Mouse (Mus musculus) adrenal gland, postnatal 14 days (tissue): ENCODE measurements around the gene Fkbp14. TPM values are rescaled to one million over a fixed set of nuclear protein-coding genes. Genes with fewer than 3 reads are reported as not detected.

Experiments
- DNase-seq: peaks from one replicate; pipeline ENCODE4 v3.0.0; 2021; ENCODE audit warnings: mixed read lengths
- total RNA-seq: library from RNA; stranded (reverse); gene quantifications from 2 replicates; pipeline ENCODE4 v1.2.3, GENCODE M21; 2021

Fkbp14 gene
- total RNA-seq, 1 experiment from 2014 or later = 17.9 TPM

GRCm38 (mm10) chr6:54588212-54588611 lies 8.9 kb downstream of the Fkbp14 start:
- no peak for DNase-seq

- no peak for DNase-seq
Observed at GRCm38 (mm10) chr6:54587683-54588082, 9.4 kb downstream of the Fkbp14 start.

DNA sequence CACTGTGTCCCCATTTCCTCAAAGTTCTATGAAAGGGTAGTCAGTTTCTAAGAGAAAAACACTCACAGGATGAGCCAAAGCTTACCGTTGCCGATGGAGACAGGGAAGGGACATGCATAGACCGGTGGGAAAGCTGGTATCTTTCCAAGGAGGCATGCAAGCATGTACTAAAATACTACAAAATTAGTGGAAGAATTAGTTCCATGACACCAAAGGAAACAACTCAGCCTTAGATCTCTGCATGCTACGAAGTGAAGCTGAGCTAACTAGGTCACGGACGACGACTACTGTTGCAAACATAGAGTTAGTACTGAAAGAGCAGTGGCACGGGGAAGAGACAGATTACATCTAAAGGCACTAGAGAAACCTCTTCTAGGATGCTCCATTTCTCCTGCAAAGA lies 10.2 kb downstream of the Fkbp14 start:
- no peak for DNase-seq

DNA sequence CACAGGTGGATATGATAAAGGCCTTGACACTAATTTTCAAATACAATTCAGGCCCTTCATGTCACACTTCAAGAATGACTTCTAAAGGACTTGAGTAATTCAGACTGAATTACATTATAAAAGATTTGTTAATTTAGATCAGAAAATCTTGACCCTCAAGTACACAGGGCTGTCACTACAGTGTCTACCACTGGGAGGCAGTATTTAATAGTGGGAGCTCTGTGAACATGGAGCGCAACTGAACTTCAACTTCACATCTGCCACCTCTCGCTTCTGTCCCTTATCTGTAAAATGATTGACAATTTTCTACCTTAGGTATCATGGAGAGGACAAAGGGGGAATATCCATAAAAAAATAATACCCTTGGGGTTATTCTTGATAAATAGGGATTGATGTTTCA lies 10.9 kb downstream of the Fkbp14 start:
- peak; percentile 73 for DNase-seq

GRCm38 (mm10) chr6:54573218-54573955 lies 23.7 kb downstream of the Fkbp14 start:
- DNase-seq = no peak

GRCm38 (mm10) chr6:54569776-54570175 lies 27.3 kb downstream of the Fkbp14 start:
- DNase-seq = no peak

DNA sequence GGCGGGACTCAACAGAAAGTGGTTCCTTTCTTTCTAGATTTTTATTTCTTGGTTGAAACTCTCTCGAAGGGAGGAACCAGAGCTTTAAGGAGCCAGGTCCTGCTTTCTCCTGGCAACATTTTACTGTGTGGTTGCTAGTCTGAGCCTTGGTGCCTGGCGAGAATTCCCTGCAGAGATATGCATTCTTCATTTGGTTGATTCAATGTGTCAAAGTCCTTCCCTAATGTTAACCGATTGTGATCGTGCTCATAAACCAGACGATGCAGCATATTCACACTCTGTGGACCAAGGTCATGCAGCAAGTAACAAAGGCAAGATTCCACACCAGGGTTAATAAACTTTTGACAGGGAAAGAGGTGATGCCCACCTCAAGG lies 30.6 kb downstream of the Fkbp14 start:
- no peak for DNase-seq

DNA sequence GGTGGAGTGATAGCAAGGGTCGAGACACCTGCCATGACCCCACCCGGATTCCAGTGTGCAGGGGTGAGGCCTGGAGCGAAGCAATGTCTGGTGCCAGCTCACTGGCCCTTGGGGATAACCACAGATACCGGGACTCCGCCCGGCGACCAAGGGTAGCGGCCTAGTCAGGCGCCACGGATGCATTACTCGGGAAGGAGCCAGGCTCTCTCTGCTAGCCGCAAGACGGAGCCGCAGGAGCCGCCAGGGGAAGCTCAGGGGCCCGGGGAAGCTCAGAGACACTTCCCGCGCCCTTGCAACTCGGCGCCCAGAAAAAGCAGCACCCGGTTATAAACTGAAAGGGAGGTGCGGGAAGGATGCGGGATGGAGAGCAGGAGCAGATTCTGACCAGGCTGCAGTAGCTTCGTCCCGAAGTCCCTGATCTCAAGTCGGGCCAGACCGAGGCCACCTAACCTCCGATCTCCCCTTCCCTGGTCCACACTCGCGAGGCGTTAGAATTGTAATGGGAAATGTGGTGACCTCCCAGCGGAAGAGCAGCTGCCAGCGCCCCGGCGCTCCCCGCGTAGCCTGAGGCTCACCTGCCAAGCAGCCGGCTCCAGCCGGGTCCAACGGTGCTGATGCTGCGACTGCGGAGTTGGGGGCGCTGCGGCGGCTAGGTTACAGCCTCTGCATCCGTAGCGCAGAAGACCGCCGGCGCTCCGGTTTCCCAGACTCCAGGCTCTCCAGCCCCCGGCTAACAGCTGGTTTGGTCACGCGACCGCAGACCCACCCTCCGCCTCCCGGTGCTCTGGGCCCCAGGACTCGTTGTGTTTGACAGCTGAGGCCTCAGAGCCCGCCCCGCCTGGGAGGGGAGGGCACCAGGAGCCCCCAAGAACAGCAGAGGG lies 31.2 kb downstream of the Fkbp14 start, which contains the start of gene Scrn1:
Gene Scrn1, minus strand, starts transcription at position 825 of the 881 bp plus-strand sequence.
- peak; percentile 84 for DNase-seq

GRCm38 (mm10) chr6:54565012-54565411 lies 32.1 kb downstream of the Fkbp14 start:
- DNase-seq = no peak

GRCm38 (mm10) chr6:54564506-54564991 lies 32.6 kb downstream of the Fkbp14 start:
- no peak for DNase-seq

- DNase-seq = no peak
Observed at GRCm38 (mm10) chr6:54563561-54563960, 33.5 kb downstream of the Fkbp14 start.

DNA sequence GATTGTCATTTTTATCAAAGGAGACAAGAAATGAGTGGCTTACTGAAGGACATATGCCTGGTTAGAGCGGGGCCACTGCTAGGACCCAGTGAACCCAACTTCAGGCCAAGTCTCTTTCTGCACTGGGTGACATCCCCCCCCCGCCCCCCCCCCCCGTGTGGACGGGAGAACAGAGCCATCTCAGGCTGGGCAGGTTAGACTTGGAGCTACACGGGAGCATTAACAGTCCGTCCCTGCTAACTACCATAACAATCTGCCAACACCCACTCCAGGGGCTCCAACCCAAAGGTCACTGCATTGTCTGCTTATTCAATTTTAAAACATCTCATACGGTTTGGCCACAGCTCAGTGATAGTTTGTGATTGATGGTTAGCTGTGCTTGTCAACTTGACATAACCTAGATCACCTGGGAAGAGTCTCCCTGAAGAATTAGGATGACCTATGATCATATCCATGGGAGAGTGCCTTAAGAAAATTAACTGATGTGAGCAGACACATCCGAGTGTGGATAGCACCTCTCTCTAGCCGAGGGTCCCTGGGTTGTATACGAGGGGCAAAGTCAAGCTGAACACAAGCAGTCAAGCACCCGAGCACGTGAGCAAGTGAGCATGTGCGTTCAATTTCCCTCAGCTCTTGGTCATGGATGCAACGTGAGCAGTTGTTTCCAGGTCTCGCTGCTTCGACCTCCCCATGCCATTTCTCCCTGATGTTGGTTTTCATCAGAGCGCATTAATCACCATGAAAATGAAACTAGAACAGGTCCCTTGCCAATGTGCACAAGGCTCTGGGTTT lies 34.9 kb downstream of the Fkbp14 start:
- no peak for DNase-seq

GRCm38 (mm10) chr6:54558466-54558865 lies 38.6 kb downstream of the Fkbp14 start:
- DNase-seq = no peak

- no peak for DNase-seq
Observed at GRCm38 (mm10) chr6:54557671-54558070, 39.4 kb downstream of the Fkbp14 start.

GRCm38 (mm10) chr6:54555816-54556215 lies 41.3 kb downstream of the Fkbp14 start:
- peak; percentile 24 for DNase-seq

DNA sequence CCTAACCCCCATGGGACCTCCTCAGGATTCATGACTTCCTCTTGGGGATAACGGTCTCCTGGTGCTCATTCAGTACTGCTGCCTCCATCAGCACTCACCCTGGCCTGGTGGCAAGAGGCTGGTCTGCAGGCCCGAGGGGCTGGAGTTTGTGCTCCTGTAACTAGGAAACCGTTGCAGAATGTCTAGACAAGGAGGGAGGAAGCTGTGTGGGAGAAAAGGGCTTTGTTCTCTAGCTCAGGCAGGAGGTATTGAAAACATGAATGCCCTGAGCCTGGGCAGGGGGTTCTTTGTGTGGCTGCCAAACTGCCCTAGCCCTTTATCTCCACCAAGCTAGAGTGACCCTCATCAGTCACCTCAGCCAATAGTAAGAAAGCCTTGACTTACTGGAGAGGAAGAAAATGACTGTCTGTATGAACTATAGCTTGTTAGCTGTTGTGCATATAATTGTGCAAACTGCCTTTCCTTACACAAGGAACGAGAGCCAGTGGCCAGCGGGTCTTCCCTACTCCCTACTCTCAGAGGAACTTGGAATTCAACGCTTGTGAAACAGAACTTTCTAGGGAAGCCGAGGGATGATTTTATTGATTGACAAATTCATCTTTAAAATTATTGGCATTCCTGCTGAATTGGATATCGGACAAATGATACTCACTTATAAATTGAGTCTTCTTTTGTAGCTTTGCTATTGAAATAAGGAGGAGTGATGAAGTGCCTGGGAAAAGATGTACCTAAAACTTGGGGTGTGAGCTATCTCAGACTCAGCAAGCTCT lies 42.6 kb downstream of the Fkbp14 start:
- DNase-seq = no peak

DNA sequence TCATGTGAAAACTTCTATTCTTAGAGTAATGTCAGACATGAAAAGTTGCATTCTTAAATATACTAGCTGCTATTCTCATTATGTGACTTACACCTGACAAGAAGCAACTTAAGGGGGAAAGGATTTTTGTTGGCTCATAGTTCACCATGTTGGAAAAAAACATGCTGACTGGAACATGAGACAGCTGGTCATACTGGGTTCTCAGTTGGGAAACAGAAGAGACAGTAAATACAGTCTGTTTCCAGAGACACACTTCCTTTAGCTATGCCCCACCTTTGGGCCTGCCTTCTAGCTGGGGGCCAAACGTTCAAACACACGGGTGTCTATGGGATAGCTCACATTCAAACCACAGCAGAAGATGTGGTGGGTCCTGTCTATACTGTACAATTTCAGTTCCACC lies 43.5 kb downstream of the Fkbp14 start:
- DNase-seq = no peak

DNA sequence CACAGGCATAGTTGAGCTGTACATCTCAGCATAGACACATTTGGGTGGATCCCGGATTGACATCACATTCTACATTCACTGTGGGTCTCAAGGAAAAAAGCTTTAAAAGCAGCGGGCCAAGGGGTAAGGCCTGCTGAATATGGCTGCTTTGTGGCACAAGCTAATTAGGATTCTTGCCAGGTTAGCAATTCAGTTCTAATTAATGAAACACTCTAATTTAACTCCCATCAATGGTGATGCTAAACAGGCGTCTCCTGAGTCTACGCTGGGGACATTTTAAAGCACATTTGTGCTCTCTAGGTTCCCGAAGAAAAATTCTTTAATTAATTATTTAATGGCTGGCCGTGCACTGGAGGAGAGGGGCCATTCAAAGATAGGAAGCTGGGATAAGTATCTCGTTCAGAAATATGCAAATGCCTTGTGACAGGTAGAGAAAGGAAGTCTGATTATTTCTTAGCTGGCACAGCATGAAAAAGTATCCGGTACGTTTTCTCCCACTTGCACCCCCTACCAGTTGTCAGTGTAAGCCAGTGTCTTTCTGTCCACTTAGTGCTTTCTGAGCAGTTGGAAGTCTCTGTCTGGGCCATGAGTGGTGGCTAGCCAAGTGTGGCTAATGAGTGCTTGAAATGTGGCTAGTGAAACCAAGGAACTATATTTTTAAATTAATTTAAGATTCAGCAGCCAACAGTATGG lies 44.2 kb downstream of the Fkbp14 start:
- DNase-seq = no peak

GRCm38 (mm10) chr6:54550801-54551323 lies 46.2 kb downstream of the Fkbp14 start:
- no peak for DNase-seq

DNA sequence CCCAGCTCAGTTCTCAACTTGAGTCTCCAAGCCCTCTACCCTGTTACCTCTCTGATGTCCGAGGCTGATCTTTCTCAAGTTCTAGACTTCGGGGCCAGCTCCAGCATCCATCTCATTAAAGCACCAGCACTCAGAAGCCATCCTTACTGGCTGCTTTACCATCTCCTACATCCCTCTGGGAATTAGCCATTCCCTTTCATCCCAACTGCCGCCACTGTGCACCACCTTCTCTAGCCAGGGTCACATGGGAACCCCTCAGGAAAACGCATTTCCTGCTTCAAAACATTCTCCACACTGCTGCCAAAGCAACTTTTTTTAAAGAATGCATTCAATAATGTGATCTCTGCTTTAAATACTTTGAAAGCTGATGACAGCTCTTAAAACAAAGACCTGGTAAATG lies 47.8 kb downstream of the Fkbp14 start:
- DNase-seq = no peak
